Mouse (Mus musculus) hindbrain, embryonic 10.5 days (tissue): ENCODE measurements around the gene Cd274. TPM values are rescaled to one million over a fixed set of nuclear protein-coding genes. Genes with fewer than 3 reads are reported as not detected.

Experiments used
- DNase-seq: peaks from one replicate; pipeline ENCODE4 v3.0.0-alpha.2; 2017; ENCODE audit warnings: low spot score
- H3K27ac ChIP-seq: fragments of 300-500 bp; sonication (generic); 2 replicates; pipeline ENCODE4 v1.5.1; 2016; ENCODE audit warnings: mild to moderate bottlenecking, moderate library complexity
- H3K27me3 ChIP-seq: fragments of 300-500 bp; sonication (generic); 2 replicates; pipeline ENCODE4 v1.6.1; 2016; ENCODE audit warnings: mild to moderate bottlenecking; ENCODE audit not compliant: poor library complexity, insufficient read depth, severe bottlenecking
- H3K36me3 ChIP-seq: fragments of 300-500 bp; sonication (generic); 2 replicates; pipeline ENCODE4 v1.6.1; 2016; ENCODE audit warnings: mild to moderate bottlenecking, moderate library complexity
- H3K4me1 ChIP-seq: fragments of 300-500 bp; sonication (generic); replicated peaks from 2 replicates; pipeline ENCODE4 v1.6.1; 2016; ENCODE audit warnings: mild to moderate bottlenecking
- H3K4me3 ChIP-seq: fragments of 300-500 bp; sonication (generic); 2 replicates; pipeline ENCODE4 v1.5.1; 2016; ENCODE audit warnings: mild to moderate bottlenecking, moderate library complexity
- H3K9me3 ChIP-seq: fragments of 300-500 bp; sonication (generic); 2 replicates; pipeline ENCODE4 v1.6.1; 2016; ENCODE audit warnings: mild to moderate bottlenecking, moderate library complexity
- WGBS: fragments of 180-500 bp; shearing (Covaris S2); methylation state at CpG from one replicate; pipeline ENCODE4 v1.1.7; 2016; 5-methylcytosine and 5-hydroxymethylcytosine counted together
- polyA plus RNA-seq: library from polyadenylated mRNA; unstranded; fragments of >200 nt; fragmentation: Nextera tagmentation; extraction: Ambion mirVana; gene quantifications from 2 replicates; pipeline ENCODE4 v1.2.1, GENCODE M21; 2016

Gene Cd274
- polyA plus RNA-seq, 1 experiment from 2014 or later, result 0.38 TPM

DNA sequence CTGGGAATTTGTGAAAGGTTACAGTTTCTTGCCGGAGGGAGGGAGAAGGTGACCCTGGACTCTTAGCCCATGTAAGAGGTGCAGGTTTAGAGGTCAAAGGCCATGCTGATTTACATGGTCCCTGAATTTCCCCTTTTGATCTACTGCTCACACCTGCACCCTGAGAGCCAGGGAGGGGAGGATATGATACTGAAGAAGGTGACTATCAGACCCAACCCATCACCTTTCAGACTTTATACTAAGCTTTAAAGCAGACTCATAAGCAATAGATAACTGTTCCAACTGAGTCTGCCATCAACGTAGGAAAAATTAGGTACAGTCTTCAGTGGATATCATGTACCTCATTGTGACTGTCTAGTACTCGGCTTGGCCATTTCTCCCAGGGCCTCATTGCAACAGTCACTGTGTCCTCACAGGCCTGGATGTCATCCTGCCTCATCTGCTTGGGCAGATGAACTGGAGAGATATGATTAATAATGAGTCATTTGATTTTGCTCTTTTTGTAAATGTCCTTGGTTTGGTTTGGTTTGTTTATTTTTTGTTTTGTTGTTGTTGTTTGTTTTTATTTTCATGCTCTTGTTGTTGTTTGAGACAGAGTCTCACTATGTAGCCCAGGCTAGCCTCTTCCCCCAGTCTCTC, 1.5 kb downstream of the Cd274 start:
- Histone ChIP-seq H3K36me3 (no peaks in the 10 kb centered on the region), H3K27ac (no peak overlapping the region), H3K4me1 (peaks cover 10% of the 10 kb centered on the region; the same call in 1 of the 2 replicates), H3K27me3 (peaks cover 15% of the 10 kb centered on the region), H3K9me3 (no peaks in the 10 kb centered on the region), H3K4me3 (no peak overlapping the region)
- WGBS, result 74% methylated on average over 3 of the region's 3 CpGs
- no peak for DNase-seq

- 73% methylated on average over 12 of the region's 12 CpGs for WGBS
- H3K9me3 ChIP-seq, result no peaks in the 10 kb centered on the region
These were observed 2.9 kb downstream of the Cd274 start for GRCm38 (mm10) chr19:29370112-29370511.

GRCm38 (mm10) chr19:29370545-29371283, 3.5 kb downstream of the Cd274 start:
- Histone ChIP-seq H3K4me1 (peaks cover 10% of the 10 kb centered on the region; the same call in 1 of the 2 replicates), H3K27ac (no peak overlapping the region), H3K27me3 (peaks cover 15% of the 10 kb centered on the region), H3K36me3 (no peaks in the 10 kb centered on the region), H3K4me3 (no peak overlapping the region), H3K9me3 (no peaks in the 10 kb centered on the region)
- no peak for DNase-seq
- 91% methylated on average over 7 of the region's 7 CpGs for whole genome bisulfite sequencing

More at GRCm38 (mm10) chr19:29370112-29370511, 2.9 kb downstream of the Cd274 start:
- no peak overlapping the region for H3K27ac ChIP-seq
- H3K27me3 ChIP-seq, result peaks cover 15% of the 10 kb centered on the region
- H3K4me1 ChIP-seq, result peaks cover 10% of the 10 kb centered on the region; the same call in 1 of the 2 replicates
- no peak for DNase-seq
- H3K4me3 ChIP-seq, result no peak overlapping the region
- no peaks in the 10 kb centered on the region for H3K36me3 ChIP-seq

- no peak overlapping the region for H3K27ac ChIP-seq
- peaks cover 10% of the 10 kb centered on the region; the same call in 1 of the 2 replicates for H3K27me3 ChIP-seq
- H3K36me3 ChIP-seq, result no peaks in the 10 kb centered on the region
- H3K4me1 ChIP-seq, result peaks cover 10% of the 10 kb centered on the region; the same call in 1 of the 2 replicates
- no peaks in the 10 kb centered on the region for H3K9me3 ChIP-seq
- no peak for DNase-seq
- WGBS, result 86% methylated on average over 18 of the region's 18 CpGs
- H3K4me3 ChIP-seq, result no peak overlapping the region
These were observed 4.2 kb downstream of the Cd274 start for GRCm38 (mm10) chr19:29371284-29372081.

DNA sequence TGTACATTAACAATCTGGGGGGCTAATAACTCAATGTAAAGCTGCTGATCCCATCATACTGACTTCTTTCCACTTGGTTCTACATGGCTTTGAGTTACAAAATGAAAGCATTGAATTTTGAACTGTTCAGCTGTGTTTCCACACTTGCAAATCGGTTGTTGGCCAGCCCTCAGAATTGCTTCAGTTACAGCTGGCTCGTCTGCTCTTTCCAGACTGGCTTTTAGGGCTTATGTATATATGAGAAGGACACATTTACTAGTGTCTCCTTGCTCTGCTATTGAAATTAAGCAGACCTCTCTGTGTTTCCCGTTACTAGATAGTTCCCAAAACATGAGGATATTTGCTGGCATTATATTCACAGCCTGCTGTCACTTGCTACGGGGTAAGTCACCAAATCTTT, 4.9 kb downstream of the Cd274 start:
- WGBS, result 88% methylated on average over 4 of the region's 4 CpGs
- no peak for DNase-seq
- peaks cover 7% of the 10 kb centered on the region; the same call in 1 of the 2 replicates for H3K27me3 ChIP-seq
- H3K4me3 ChIP-seq, result no peak overlapping the region
- no peaks in the 10 kb centered on the region for H3K36me3 ChIP-seq
- no peak overlapping the region for H3K27ac ChIP-seq
- no peaks in the 10 kb centered on the region for H3K9me3 ChIP-seq
- H3K4me1 ChIP-seq, result peaks cover 5% of the 10 kb centered on the region; the same call in 1 of the 2 replicates

- WGBS, result 91% methylated on average over 3 of the region's 3 CpGs
- DNase-seq, result no peak
- no peaks in the 10 kb centered on the region for H3K9me3 ChIP-seq
These were observed 5.4 kb downstream of the Cd274 start for GRCm38 (mm10) chr19:29372621-29373020.

GRCm38 (mm10) chr19:29373438-29373837, 6.2 kb downstream of the Cd274 start:
- Histone ChIP-seq H3K27me3 (no peaks in the 10 kb centered on the region), H3K27ac (no peak overlapping the region), H3K9me3 (no peaks in the 10 kb centered on the region), H3K4me1 (no peaks in the 10 kb centered on the region), H3K4me3 (0 out of 2 replicates have a peak overlapping the region, but pooled peaks have one; percentile 21), H3K36me3 (no peaks in the 10 kb centered on the region)
- 44% methylated on average over 11 of the region's 11 CpGs for WGBS
- DNase-seq, result no peak

More at GRCm38 (mm10) chr19:29372621-29373020, 5.4 kb downstream of the Cd274 start:
- peaks cover 3% of the 10 kb centered on the region; the same call in 1 of the 2 replicates for H3K27me3 ChIP-seq
- H3K36me3 ChIP-seq, result no peaks in the 10 kb centered on the region
- H3K4me1 ChIP-seq, result no peaks in the 10 kb centered on the region
- H3K27ac ChIP-seq, result no peak overlapping the region
- no peak overlapping the region for H3K4me3 ChIP-seq

DNA sequence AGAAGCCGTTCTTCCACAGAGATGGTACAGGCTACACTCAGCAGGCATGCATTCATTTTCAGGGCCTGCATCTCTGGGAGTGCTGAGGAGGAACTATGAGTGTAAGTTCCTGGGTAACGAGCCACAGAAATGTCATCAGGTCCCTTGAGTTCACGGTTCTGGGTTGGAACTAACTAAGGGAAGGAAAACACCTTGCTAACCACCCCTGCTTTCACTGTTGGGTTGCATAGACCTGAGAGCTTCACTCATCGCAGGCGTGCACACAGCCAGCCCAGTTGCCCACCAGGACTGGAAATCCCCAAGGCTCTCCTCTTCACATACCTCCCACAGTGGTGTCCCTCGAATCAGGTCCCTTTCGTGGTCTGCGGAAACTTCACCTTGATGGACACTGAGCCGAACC, 7.7 kb downstream of the Cd274 start:
- Histone ChIP-seq H3K36me3 (no peaks in the 10 kb centered on the region), H3K9me3 (no peaks in the 10 kb centered on the region), H3K4me1 (no peaks in the 10 kb centered on the region), H3K27ac (no peak overlapping the region), H3K27me3 (no peaks in the 10 kb centered on the region), H3K4me3 (no peak overlapping the region)
- DNase-seq, result no peak
- 87% methylated on average over 9 of the region's 9 CpGs for WGBS

- WGBS, result 73% methylated on average over 3 of the region's 3 CpGs
- H3K9me3 ChIP-seq, result no peaks in the 10 kb centered on the region
- no peak for DNase-seq
- H3K36me3 ChIP-seq, result no peaks in the 10 kb centered on the region
- no peaks in the 10 kb centered on the region for H3K27me3 ChIP-seq
- H3K27ac ChIP-seq, result no peak overlapping the region
- no peak overlapping the region for H3K4me3 ChIP-seq
- H3K4me1 ChIP-seq, result no peaks in the 10 kb centered on the region
These were observed 9.1 kb downstream of the Cd274 start for GRCm38 (mm10) chr19:29376382-29376781.

GRCm38 (mm10) chr19:29379839-29380603, 12.8 kb downstream of the Cd274 start:
- DNase-seq, result no peak
- H3K27ac ChIP-seq, result no peak overlapping the region
- no peaks in the 10 kb centered on the region for H3K27me3 ChIP-seq
- WGBS, result 91% methylated on average over 14 of the region's 14 CpGs
- H3K4me1 ChIP-seq, result no peaks in the 10 kb centered on the region
- H3K36me3 ChIP-seq, result no peaks in the 10 kb centered on the region
- H3K9me3 ChIP-seq, result no peaks in the 10 kb centered on the region
- no peak overlapping the region for H3K4me3 ChIP-seq

- H3K9me3 ChIP-seq, result no peaks in the 10 kb centered on the region
- no peaks in the 10 kb centered on the region for H3K36me3 ChIP-seq
- no peak overlapping the region for H3K27ac ChIP-seq
- WGBS, result 92% methylated on average over 5 of the region's 5 CpGs
- no peak for DNase-seq
- no peak overlapping the region for H3K4me3 ChIP-seq
- H3K27me3 ChIP-seq, result no peaks in the 10 kb centered on the region
- H3K4me1 ChIP-seq, result no peaks in the 10 kb centered on the region
These were observed 16.1 kb downstream of the Cd274 start for GRCm38 (mm10) chr19:29383368-29383767.

DNA sequence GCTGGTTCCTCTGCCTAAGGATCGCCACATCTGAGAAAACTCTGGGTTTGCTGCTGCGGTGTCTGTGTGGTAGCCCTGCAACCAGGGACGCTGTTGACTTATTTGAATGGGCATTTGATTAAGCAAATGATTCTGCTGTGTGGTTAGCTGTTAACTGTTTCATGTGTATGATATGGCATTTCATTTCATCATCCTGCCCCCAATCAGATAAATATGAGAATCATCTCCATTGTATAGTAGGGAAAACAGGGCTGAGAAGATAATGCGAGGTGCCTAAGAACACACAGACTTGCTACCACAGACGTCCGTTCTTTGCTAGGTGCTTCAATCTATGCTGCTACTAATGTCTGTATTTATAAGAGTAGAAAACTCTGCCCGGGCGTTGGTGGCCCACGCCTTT, 17.2 kb downstream of the Cd274 start:
- Histone ChIP-seq H3K4me1 (no peaks in the 10 kb centered on the region), H3K27ac (no peak overlapping the region), H3K9me3 (no peaks in the 10 kb centered on the region), H3K4me3 (no peak overlapping the region), H3K36me3 (no peaks in the 10 kb centered on the region), H3K27me3 (no peaks in the 10 kb centered on the region)
- WGBS, result 88% methylated on average over 9 of the region's 9 CpGs
- DNase-seq, result no peak
